Mouse (Mus musculus): ENCODE data around the gene Arl6ip6.

Arl6ip6 gene

DNA sequence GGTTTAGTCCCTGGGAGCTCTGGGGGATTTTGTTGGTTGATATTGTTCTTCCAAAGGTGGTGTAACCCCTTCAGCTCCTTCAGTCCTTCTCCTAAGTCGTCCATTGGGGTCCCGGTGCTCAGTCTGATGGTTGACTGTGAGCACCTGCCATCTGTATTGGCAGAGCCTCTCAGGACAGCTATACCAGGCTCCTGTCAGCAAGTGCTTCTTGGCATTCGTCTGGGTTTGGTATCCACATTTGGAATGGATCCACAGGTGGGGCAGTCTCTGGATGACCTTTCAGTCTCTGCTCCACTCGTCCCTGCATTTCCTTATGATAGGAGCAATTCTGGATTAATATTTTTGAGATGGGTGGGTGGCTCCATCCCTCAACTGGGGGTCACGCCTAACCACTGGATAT is 30.7 kb downstream of the Arl6ip6 start:
- peaks cover 2% of the 10 kb centered on the region; the same call in 1 of the 2 replicates for H3K36me3 ChIP-seq (ENCODE audit: control insufficient read depth, insufficient read depth, low read length, poor library complexity, severe bottlenecking)
- H3K27me3 ChIP-seq (ENCODE audit: control insufficient read depth, insufficient read depth, low read length, poor library complexity, severe bottlenecking): no peaks in the 10 kb centered on the region
- DNase-seq (ENCODE audit: low read depth, low spot score): no peak

DNA sequence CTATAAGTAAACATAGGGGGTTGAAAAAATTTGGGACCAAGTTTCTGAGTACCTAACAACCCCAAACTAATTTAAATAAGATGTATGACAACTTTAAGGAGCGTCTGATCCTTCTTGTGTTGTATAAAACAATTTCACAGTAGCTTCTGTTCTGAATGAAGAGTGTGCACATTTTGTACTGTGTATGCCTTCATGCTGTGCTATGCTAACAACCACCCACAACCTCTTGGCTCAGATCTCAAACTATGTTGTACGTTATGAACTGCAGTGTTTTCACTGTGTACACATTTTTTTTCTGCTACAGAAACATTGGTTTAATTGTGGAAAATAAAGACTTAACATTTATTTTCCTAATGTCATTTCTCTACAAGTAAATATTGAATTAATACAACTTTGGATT is 65.5 kb downstream of the Arl6ip6 start:
- Histone ChIP-seq H3K36me3 (ENCODE audit: control insufficient read depth, insufficient read depth, low read length, poor library complexity, severe bottlenecking) (no peaks in the 10 kb centered on the region), H3K27me3 (ENCODE audit: control insufficient read depth, insufficient read depth, low read length, poor library complexity, severe bottlenecking) (no peaks in the 10 kb centered on the region)
- DNase-seq (ENCODE audit: low read depth, low spot score): no peak

Measured in splenic B cell, adult 2 months (primary cell).